Mouse (Mus musculus) kidney, adult 11 months (tissue): Measurements from ENCODE around the gene Kcnc1.
A peak's percentile ranks its signal among the peaks of the same experiment; 100 is the strongest.

Experiments used
- DNase-seq: peaks from one replicate; pipeline ENCODE4 v3.0.0; 2022

The Kcnc1 gene

GRCm38 (mm10) chr7:46422764-46423412 lies 26.6 kb downstream of the Kcnc1 start:
- DNase-seq, result peak; percentile 6

- DNase-seq, result no peak
These were observed 27.7 kb downstream of the Kcnc1 start for GRCm38 (mm10) chr7:46423951-46424350.

GRCm38 (mm10) chr7:46425012-46425411 lies 28.7 kb downstream of the Kcnc1 start:
- DNase-seq, result no peak

GRCm38 (mm10) chr7:46433874-46434273 lies 37.6 kb downstream of the Kcnc1 start:
- peak; percentile 21 for DNase-seq

- DNase-seq, result no peak
These were observed 39.5 kb downstream of the Kcnc1 start for GRCm38 (mm10) chr7:46435833-46436232.

GRCm38 (mm10) chr7:46438537-46439141 lies 42.3 kb downstream of the Kcnc1 start:
- no peak for DNase-seq

- DNase-seq, result no peak
These were observed 46.9 kb downstream of the Kcnc1 start for GRCm38 (mm10) chr7:46443163-46443562.

GRCm38 (mm10) chr7:46445896-46446295 lies 49.6 kb downstream of the Kcnc1 start:
- DNase-seq, result no peak

GRCm38 (mm10) chr7:46447473-46448165 lies 51.3 kb downstream of the Kcnc1 start:
- DNase-seq, result no peak

- no peak for DNase-seq
These were observed 52.8 kb downstream of the Kcnc1 start for GRCm38 (mm10) chr7:46448922-46449645.

- no peak for DNase-seq
These were observed 57.8 kb downstream of the Kcnc1 start for GRCm38 (mm10) chr7:46453930-46454679.

- no peak for DNase-seq
These were observed 61.6 kb downstream of the Kcnc1 start for GRCm38 (mm10) chr7:46457889-46458288.

GRCm38 (mm10) chr7:46459200-46459599 lies 62.9 kb downstream of the Kcnc1 start:
- DNase-seq, result no peak

- no peak for DNase-seq
These were observed 63.4 kb downstream of the Kcnc1 start for GRCm38 (mm10) chr7:46459605-46460245.

- DNase-seq, result no peak
These were observed 66.0 kb downstream of the Kcnc1 start for GRCm38 (mm10) chr7:46462287-46462686.

- DNase-seq, result no peak
These were observed 66.8 kb downstream of the Kcnc1 start for GRCm38 (mm10) chr7:46463136-46463535.

- no peak for DNase-seq
These were observed 70.2 kb downstream of the Kcnc1 start for GRCm38 (mm10) chr7:46466422-46466981.

GRCm38 (mm10) chr7:46469542-46469941 lies 73.2 kb downstream of the Kcnc1 start:
- no peak for DNase-seq

GRCm38 (mm10) chr7:46471054-46471737 lies 74.9 kb downstream of the Kcnc1 start:
- no peak for DNase-seq

GRCm38 (mm10) chr7:46473141-46473540 lies 76.8 kb downstream of the Kcnc1 start:
- no peak for DNase-seq

GRCm38 (mm10) chr7:46475464-46475863 lies 79.2 kb downstream of the Kcnc1 start:
- DNase-seq, result no peak
